Comparison of ENCODE assay signal across 8 mouse cellular contexts in the genomic region with DNA sequence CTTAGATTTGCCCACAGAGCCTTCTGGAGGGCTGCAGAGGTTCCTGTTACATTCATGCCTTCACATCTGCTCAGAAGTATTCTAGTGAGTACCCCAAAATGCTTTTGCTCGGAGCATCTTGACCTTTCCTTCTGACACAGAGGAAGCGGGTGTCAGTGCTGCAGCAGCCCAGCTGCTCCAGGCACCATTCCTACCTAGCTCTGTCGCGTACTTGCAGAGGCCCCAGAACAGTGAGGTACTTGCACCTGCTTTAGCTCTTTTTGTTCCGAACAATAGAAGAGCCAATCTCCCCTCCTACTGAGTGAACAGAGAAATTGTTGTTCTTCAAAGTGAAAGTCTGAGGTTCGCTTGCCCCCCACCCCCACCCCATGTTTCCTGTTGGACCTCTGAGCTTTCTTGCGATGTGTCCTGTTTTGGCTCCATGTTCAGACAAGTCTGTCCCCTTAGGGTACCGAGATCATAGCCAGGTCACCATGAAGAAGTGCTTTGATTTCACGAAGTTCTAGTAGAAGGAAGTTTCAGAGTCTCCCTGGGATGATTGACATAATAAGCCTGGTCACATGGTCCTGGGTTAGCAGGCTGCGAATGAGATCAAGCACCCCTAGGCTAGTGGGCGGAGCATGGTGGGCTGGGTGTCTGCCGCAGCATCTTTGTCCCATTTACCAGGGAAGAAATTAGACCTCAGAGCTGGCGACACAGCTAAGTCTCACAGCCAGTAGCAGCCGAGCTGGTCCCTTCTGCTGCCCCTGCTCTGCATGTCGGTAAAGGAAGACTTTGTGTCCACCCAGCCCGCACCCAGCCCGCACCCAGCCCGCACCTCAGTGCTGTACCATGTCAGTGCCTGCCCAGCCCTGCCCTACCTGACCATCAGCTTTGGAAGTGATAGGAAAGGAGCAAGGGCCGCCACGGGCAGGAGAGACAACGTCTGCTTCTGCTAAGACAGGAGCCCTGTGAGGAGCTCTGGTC.
DNase-seq lines count a peak whose midpoint lies in the region; ATAC-seq and TF ChIP-seq lines count a peak whose summit lies in the region.

No protein-coding gene starts in this region.

- H3K27me3 ChIP-seq in kidney, postnatal 0 days (ENCODE audit: insufficient read depth, low read length): no peaks in the 10 kb centered on the region
- H3K27me3 ChIP-seq in embryonic facial prominence, embryonic 15.5 days: no peaks in the 10 kb centered on the region
- no peaks in the 10 kb centered on the region for H3K27me3 ChIP-seq in hindbrain, embryonic 11.5 days (ENCODE audit: control insufficient read depth, insufficient read depth, low read length)
- no peaks in the 10 kb centered on the region for H3K27me3 ChIP-seq in lung, embryonic 15.5 days

- ATAC-seq in kidney, postnatal 0 days (replicated peaks; ENCODE audit: low FRiP score, low read depth): 0 out of 2 replicates have a peak, but pooled peaks have one; percentile 8
- ATAC-seq in embryonic facial prominence, embryonic 15.5 days (ENCODE audit: insufficient number of reproducible peaks, low FRiP score, low TSS enrichment, low read depth): peak; percentile 67
- ATAC-seq in hindbrain, embryonic 11.5 days (ENCODE audit: low FRiP score): peak; percentile 79
- peak; percentile 58; the same call in 1 of the 2 replicates for ATAC-seq in lung, embryonic 15.5 days (ENCODE audit: borderline replicate concordance, extremely low read depth, low FRiP score, low TSS enrichment)
- ATAC-seq in neutrophil, adult 5-6 weeks (ENCODE audit: extremely low read depth, insufficient number of reproducible peaks, low FRiP score, poor library complexity, severe bottlenecking): peak; percentile 43; the same call in 1 of the 2 replicates
- ATAC-seq in frontal cortex, adult (ENCODE audit: low TSS enrichment): no peak; the same call in 1 of the 2 replicates

- no peak overlapping the region for H3K4me2 ChIP-seq in kidney, postnatal 0 days (ENCODE audit: low read length)
- H3K4me2 ChIP-seq in embryonic facial prominence, embryonic 15.5 days (replicated peaks): peak overlapping the region; percentile 45
- H3K4me2 ChIP-seq in hindbrain, embryonic 11.5 days (replicated peaks; ENCODE audit: low read depth, low read length): peak overlapping the region; percentile 22
- H3K4me2 ChIP-seq in lung, embryonic 15.5 days: peak overlapping the region; percentile 16; the same call in 1 of the 2 replicates

- no peak overlapping the region for H3K9ac ChIP-seq in kidney, postnatal 0 days (ENCODE audit: low read depth, low read length)
- H3K9ac ChIP-seq in embryonic facial prominence, embryonic 15.5 days: no peak overlapping the region
- 0 out of 2 replicates have a peak overlapping the region, but pooled peaks have one; percentile 20 for H3K9ac ChIP-seq in hindbrain, embryonic 11.5 days (ENCODE audit: low read depth, low read length)
- H3K9ac ChIP-seq in lung, embryonic 15.5 days: no peak overlapping the region

- H3K4me3 ChIP-seq in kidney, postnatal 0 days (replicated peaks; ENCODE audit: low read depth, low read length): no peak overlapping the region
- peak overlapping the region; percentile 16 for H3K4me3 ChIP-seq in embryonic facial prominence, embryonic 15.5 days (replicated peaks)
- no peak overlapping the region for H3K4me3 ChIP-seq in hindbrain, embryonic 11.5 days (ENCODE audit: low read depth, low read length)
- H3K4me3 ChIP-seq in lung, embryonic 15.5 days: no peak overlapping the region

- no peaks in the 10 kb centered on the region for H3K9me3 ChIP-seq in kidney, postnatal 0 days (replicated peaks; ENCODE audit: low read length)
- no peaks in the 10 kb centered on the region for H3K9me3 ChIP-seq in embryonic facial prominence, embryonic 15.5 days (replicated peaks)
- H3K9me3 ChIP-seq in hindbrain, embryonic 11.5 days (ENCODE audit: control insufficient read depth, low read length): no peaks in the 10 kb centered on the region
- no peaks in the 10 kb centered on the region for H3K9me3 ChIP-seq in lung, embryonic 15.5 days

- H3K4me1 ChIP-seq in kidney, postnatal 0 days (replicated peaks; ENCODE audit: insufficient read depth, low read length): no peaks in the 10 kb centered on the region; the same call in 1 of the 2 replicates
- peaks cover 37% of the 10 kb centered on the region for H3K4me1 ChIP-seq in embryonic facial prominence, embryonic 15.5 days
- H3K4me1 ChIP-seq in hindbrain, embryonic 11.5 days (replicated peaks; ENCODE audit: control insufficient read depth, insufficient read depth, low read length): no peaks in the 10 kb centered on the region
- peaks cover 23% of the 10 kb centered on the region for H3K4me1 ChIP-seq in lung, embryonic 15.5 days

- H3K27ac ChIP-seq in kidney, postnatal 0 days: no peak overlapping the region
- peak overlapping the region; percentile 40; the same call in 1 of the 2 replicates for H3K27ac ChIP-seq in embryonic facial prominence, embryonic 15.5 days (replicated peaks)
- H3K27ac ChIP-seq in hindbrain, embryonic 11.5 days (ENCODE audit: low read depth, low read length): peak overlapping the region; percentile 4; the same call in 1 of the 2 replicates
- H3K27ac ChIP-seq in lung, embryonic 15.5 days: no peak overlapping the region

- no peak for TF ChIP-seq CTCF in kidney, postnatal 0 days (IDR thresholded peaks at IDR 0.05; ENCODE audit: low read depth)

- DNase-seq in kidney, postnatal 0 days (ENCODE audit: low spot score): no peak
- DNase-seq in kidney, adult 18-20 months: no peak
- peak; percentile 56 for DNase-seq in hindbrain, embryonic 11.5 days (ENCODE audit: low spot score)
- DNase-seq in urinary bladder, postnatal 10 days (ENCODE audit: low spot score): no peak

- no peaks in the 10 kb centered on the region for H3K36me3 ChIP-seq in kidney, postnatal 0 days (ENCODE audit: insufficient read depth, low read length)
- 0 out of 2 replicates have a peak, but pooled peaks cover 5% of the 10 kb centered on the region for H3K36me3 ChIP-seq in embryonic facial prominence, embryonic 15.5 days
- no peaks in the 10 kb centered on the region for H3K36me3 ChIP-seq in hindbrain, embryonic 11.5 days (ENCODE audit: control insufficient read depth, insufficient read depth, low read length)
- no peaks in the 10 kb centered on the region for H3K36me3 ChIP-seq in lung, embryonic 15.5 days

- WGBS in kidney, postnatal 0 days: 57% methylated on average over 21 of the region's 21 CpGs
- 12% methylated on average over 21 of the region's 21 CpGs for whole genome bisulfite sequencing in embryonic facial prominence, embryonic 15.5 days
- WGBS in hindbrain, embryonic 11.5 days: 50% methylated on average over 21 of the region's 21 CpGs
- WGBS in lung, embryonic 15.5 days: 46% methylated on average over 21 of the region's 21 CpGs

Comparison
In these comparisons a context has a peak if more than half of its experiments do, and no peak if none do; other contexts are left out.
1. H3K27ac ChIP-seq: peak in embryonic facial prominence, embryonic 15.5 days (single experiment) and hindbrain, embryonic 11.5 days (single experiment); none in kidney, postnatal 0 days (single experiment) and lung, embryonic 15.5 days (single experiment).